Mouse (Mus musculus) kidney, adult 2 months (tissue): ENCODE measurements around the gene A1cf.

Experiments
- CTCF ChIP-seq: fragments of 200-500 bp; conservative IDR thresholded peaks from 2 replicates; pipeline ENCODE4 v1.5.1; 2011; ENCODE audit warnings: low read depth, mild to moderate bottlenecking, control low read depth, low read length, moderate library complexity, mixed read lengths; ENCODE audit not compliant: insufficient read depth, insufficient read length
- POLR2A ChIP-seq: fragments of 200-500 bp; IDR thresholded peaks from one replicate; pipeline ENCODE4 v1.6.1; 2011; ENCODE audit warnings: low read depth, low read length, control low read depth

DNA sequence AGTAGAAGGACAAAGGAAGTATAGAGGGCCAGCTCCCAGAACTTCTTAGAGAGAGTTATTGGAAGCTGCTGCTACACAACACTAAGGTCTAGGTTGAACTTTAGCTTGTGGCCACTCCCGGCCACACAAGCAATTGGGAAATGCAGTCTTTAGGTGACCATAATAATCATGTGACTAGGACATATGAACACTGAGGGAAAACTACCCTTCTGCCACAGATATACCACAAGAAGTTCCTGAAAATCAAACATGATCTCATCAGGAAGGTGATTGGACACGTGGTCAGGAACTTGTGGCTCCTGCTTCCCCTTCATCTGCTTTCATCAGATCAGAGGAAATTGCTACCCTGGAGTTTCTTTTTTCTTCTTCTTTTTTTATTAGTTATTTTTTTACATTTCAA, 87.8 kb downstream of the A1cf start:
- TF ChIP-seq POLR2A (no peak), CTCF (no peak)
